Mouse (Mus musculus) cerebellum, adult 2 months (tissue): ENCODE data around the gene Castor1.

Experiments
- CTCF ChIP-seq: fragments of 200-500 bp; IDR thresholded peaks from 2 replicates; pipeline ENCODE4 v1.5.1; 2011; ENCODE audit warnings: low read depth, mild to moderate bottlenecking, control low read depth, low read length, moderate library complexity, borderline replicate concordance; ENCODE audit not compliant: insufficient read depth
- POLR2A ChIP-seq: fragments of 200-500 bp; IDR thresholded peaks from 2 replicates; pipeline ENCODE4 v1.6.1; 2011; ENCODE audit warnings: low read length, control low read depth, borderline replicate concordance; ENCODE audit not compliant: insufficient read depth

DNA sequence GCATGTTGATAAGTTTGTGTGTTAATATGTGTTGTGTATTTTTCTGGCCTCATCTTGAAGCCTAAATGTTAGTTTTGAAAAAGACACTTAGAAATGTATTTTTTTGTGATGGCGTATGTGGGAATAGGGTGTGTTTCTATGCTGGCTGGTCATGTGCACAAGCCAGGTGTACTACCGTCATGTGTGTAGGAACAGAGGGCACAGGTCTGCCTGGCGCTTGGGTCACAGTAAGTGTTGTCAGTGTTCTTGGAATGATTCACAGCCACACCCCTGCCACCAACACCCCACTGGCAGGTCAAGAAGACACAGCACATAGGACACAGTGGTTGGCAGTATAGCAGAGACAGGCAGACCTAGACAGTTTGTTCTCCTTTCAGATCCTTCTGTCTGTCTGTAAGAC lies 31.1 kb downstream of the Castor1 start:
- no peak for TF ChIP-seq CTCF
- TF ChIP-seq POLR2A = no peak
